Mouse (Mus musculus): ENCODE data around the gene Cdh13. TPM values are rescaled to one million over a fixed set of nuclear protein-coding genes. Genes with fewer than 3 reads are reported as not detected.

Gene Cdh13
- total RNA-seq, 2 experiments from 2014 or later = 95.8 to 111 TPM

DNA sequence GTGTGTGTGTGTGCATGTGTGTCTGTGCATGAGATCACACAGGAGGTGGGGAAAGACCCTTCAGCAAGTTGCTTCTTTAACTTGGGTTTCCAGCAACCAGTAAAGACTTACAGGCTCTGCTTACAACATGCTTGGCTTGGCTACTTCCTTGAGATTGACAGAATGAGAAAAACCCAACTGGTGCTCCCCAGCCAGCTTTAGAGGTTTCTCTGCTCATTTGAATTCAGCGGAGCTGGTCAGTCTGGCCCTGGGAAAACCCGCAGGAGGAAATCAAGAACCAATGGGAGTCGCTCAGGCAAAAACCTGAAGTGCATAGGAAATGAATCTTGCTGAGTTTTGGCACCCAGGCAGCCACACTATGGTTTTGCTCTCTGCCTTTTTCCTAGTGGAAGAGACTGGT is 96.1 kb downstream of the Cdh13 start:
- DNase-seq (ENCODE audit: low spot score) = no peak

DNA sequence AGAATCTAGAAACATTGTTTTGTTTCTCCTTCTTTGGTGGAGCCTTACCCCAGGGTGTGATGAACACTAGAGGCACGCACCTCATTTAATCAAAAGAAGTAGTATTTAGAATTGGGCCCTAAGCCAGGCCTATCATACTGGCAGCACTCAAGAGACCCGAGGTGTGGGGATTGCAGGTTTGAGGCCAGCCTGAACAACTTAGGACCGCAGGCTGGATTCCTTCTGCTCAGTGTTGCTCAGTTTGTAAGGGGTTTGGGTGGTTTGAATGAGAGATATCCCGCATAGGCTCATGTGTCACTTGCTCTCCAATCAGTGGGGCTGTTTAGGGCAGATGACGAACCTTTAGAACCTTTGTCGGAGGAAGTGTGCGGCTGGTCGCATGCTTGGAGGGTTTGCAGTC is 96.5 kb downstream of the Cdh13 start:
- DNase-seq (ENCODE audit: low spot score) = no peak

DNA sequence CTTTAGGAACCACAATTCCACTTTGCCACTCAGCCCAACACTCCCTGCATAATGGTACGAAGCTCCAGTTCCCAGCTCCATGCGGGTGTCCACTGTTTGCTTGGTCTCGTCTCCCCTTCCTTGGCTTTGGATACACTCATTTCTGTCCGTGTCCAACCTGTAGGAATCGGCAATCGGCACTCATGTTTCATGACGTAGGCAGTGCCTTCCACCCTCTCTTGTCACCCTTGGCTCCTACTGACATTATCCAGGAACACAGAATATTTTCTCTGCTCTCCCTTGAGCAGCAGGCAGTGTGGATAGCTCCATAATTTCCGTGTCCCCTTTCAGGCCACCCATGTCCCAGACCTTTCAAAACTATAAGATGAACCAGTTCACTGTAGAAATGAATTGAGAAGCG is 97.2 kb downstream of the Cdh13 start:
- no peak for DNase-seq (ENCODE audit: low spot score)

DNA sequence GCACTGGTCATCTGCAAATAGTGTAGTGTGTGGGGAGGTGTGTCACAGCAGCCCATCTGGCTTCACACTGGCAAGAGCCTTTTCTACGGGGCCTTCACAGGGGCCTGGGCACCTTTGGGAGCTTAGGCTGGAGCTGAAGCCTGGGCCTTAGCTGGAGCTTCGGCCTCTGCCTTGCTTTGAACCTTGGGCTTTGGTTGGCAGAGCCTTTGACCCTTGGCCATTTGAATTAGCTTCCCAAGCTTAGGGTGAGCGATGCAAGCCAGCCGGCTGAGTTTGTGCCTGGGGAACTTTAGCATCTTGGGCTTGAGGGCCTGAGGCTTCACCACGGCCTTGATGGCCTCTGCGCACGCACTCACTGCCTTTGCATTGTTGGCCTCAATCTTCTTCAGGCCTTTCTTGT is 98.1 kb downstream of the Cdh13 start:
- DNase-seq (ENCODE audit: low spot score) = no peak

DNA sequence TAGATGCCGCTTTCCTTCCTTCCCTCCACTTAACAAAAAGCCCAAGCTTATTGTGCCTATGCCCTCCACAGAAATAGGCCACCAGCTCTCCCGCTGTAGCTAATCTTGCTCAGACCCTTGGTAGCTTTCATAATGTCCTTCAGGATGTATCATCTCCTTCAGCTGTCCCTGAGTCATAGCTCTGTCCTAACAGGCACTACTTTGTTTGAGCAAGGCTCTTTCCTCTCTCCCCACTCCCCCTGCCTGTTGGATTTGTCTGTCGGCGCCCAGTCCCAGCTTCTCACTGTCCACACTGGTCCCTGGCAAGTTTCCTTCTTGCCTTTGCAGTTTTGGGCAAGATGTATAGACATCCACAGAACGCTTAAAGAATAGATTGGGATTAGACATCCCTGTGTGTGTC is 100.8 kb downstream of the Cdh13 start:
- no peak for DNase-seq (ENCODE audit: low spot score)

DNA sequence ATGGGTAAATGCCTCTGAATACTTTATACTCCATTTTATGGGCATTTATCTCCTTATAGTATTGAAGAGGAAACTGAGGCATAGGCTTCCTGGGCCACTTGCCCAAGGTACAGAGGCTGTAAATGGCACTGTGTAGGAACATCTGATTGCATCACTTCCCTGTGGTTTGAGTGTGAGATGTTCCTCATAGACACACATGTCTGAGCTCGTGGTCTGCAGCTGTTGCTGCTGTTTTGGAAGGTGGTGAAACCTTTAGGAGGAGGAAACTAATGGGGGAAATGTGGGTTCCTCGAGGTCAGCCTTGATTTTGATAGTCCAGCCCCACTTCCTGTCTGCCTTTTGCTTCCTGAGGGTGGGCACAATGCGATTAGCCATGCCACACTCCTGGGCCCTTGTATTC is 105.9 kb downstream of the Cdh13 start:
- no peak for DNase-seq (ENCODE audit: low spot score)

DNA sequence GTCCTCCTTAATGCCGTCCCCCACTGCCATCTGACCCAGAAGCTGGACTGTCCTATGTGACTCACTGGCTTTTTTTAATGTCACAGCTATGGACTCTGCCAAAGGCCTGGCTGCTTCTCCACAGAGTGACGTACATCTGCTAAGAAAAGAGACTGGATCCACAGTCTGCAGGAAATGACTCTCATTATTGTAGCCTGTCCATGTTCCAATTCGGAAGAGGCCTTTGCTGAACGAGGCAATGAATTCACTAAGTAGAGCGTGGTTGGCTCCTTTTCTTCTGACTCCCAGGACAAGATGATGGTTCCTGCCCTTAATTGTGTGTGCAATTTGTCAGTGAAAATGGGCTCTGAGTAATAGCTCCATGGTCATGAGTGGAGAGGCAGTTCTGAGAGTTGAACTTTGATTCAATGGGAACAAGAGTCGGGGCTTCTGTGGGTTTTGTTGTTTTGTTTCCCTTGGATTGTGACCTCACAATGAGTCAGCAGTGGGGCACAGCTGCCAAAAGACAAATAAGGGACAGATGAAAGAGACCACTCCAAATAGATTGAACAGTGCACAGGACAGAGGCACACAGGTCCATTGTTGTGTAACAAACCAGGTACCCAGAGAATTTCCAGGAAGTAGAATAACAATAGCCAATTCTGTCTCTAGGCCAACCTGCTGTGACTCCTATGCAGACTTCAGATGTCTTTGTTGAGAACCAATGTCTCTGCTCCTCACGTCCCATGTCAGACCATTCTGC is 110.5 kb downstream of the Cdh13 start:
- peak; percentile 85 for DNase-seq (ENCODE audit: low spot score)

DNA sequence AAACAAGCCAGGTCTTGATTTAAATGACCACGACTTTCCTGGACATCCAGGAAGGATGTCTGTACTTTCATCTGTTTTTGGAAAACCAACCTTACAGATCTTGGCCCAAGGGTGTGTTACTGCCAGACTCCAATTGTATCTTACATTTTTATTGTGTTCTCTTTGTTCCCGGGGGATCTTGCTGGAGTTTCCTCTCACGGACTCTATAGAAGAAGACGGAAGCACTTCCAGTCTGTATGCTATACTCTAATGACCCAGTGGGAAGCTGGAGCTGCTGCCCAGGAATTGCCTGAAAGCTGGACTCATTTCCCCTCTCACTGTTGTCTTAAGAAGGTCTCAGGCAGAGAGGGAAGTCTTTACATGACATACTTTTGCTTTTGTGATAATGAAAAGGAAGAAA is 111.6 kb downstream of the Cdh13 start:
- DNase-seq (ENCODE audit: low spot score) = no peak

DNA sequence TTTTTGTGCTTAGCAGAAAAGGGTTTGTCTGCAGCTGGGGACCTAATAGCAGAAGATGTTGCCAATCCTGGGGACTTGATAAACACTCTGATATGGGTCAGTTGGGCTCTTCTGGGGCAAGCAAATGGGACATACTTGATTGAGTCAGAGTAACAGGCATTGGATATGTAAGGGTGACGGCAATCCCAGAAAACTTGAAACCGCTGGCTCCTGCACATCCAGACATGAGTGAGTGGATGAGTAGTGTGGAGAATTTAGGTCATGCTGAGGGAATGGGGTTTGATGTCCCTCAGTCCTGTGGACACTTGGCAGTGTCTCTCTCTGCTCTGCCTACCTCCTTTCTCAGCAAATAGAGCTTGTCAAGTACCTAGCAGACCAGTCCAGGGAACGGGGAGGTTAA is 121.3 kb downstream of the Cdh13 start:
- peak; percentile 44 for DNase-seq (ENCODE audit: low spot score)

DNA sequence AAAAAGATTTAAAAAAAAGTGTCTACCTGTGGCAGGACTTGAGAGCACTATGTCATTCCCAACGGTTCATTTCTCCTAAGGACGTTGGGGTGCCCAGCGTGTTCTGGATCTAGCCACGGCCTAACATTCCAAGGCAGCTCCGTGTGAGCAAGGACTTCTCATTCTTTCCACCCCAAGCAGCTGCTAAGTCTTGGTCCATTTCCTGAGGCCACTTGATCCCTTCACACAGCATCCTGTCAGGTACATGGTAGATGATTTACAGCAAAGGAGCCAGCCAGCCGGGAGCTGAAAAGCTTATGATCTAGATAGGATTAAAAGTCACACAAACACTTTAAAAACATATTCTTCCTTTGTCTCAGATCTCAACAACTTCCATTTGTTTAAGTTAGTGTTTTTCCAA is 123.8 kb downstream of the Cdh13 start:
- peak; percentile 66 for DNase-seq (ENCODE audit: low spot score)

DNA sequence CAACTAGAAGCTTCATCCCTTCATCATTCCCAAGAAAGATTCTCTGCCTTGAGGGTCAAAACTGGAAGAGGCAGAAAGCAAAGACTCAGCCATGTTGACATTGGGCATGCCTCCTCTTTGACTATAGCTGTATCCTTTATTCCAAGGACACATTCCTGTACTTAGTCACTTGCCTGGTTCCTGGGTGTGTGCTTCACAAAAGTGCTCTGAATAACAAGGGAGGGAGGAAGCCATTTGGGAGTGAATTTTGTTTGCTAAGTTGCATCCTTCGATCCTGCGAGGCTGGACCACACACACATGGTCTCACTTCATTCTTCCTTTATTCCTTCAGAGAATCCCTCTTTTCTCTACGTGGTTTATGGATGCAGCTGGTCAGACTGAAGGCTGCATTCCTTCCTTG is 125.9 kb downstream of the Cdh13 start:
- DNase-seq (ENCODE audit: low spot score) = no peak

DNA sequence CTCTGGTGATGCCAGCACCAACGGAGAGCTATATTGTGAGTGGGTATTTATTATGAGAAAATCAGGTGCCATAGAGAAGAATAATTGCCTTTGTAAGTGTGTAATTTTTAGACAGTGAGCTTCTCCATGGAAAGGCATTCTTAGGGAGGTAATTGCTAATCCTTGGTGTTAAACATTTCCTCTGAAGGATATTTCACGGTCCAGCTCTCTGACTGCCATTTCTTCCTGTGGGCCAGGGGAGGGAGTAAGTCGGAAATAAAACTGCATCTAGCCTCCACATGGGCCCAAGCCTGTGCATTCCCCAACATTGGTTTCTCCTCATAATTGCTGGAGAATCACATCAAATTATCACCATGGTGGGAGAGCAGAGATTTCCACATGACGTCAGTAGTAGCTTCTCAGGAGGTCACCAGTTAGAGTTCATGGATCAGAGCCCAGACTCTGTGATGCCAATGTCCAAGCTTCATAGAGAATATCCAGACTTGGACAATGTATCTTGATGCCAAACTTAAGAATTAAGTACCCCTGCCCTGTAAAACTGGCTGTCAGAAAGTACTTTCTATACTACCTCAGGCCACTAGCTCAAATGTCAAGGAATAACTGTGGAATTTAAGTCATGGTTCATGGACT is 126.9 kb downstream of the Cdh13 start:
- no peak for DNase-seq (ENCODE audit: low spot score)

DNA sequence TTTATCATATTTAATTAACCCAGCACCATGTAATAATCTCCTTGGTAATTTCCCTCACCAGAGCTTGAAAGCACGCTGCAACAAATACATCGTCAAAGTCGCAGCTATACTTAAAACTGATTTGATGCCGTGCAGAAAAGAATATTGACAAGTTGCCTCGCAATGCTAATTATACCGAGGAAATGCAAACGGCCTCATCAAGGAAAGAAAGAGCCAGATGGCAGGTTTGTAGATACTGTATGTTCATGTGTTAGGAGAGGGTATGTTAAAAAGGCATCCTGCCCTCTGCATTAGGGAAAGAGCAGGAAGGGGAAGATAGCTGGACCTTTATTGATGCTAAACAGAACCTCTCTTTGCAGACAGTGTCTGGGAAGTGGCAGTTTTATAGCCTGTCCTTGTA is 132.1 kb downstream of the Cdh13 start:
- DNase-seq (ENCODE audit: low spot score) = no peak

DNA sequence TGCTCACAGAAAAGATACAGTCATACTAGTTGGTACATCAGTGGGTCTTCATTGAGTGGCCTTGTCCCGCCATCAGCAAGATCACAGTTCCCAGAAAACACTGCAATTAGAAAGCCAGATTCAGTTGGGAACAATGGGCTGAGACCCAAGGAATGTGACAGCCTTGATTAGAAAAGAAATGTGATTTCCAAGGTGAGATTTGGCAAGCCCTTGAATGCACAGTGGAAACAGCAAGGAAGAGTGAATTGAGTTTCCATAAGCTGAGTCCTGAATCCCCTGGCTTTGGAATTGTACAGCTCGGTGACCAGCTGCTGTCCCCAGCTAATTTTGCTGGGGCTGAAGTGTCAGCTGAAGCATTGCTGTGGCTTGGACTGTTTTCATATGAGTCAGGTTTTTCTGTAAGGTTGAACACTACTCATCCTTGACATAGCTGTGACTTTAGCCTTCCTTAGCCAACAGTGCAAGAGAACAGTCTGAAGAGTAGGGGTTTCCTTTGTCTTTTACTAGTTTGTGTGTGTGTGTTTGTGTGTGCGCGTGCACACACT is 133.3 kb downstream of the Cdh13 start:
- DNase-seq (ENCODE audit: low spot score) = no peak

DNA sequence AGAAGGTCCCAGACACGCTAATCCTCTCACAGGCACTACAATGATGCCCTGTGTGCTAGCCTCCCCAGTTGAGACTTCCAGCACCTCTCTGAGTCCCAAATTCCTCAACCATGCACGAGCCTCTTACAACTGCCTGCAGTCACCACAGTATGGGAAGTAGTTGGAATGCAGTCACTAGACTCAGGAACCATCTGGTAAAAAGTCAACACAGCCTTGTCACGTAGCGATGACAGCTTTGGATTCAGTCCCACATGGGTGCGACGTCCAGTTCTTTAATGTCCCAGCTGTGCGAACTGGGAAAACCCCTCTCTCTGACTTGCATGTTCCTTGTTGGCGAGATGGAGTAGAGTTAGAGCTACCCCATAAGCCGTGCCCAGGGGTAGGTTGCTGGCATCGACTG is 139.1 kb downstream of the Cdh13 start:
- DNase-seq (ENCODE audit: low spot score) = no peak

DNA sequence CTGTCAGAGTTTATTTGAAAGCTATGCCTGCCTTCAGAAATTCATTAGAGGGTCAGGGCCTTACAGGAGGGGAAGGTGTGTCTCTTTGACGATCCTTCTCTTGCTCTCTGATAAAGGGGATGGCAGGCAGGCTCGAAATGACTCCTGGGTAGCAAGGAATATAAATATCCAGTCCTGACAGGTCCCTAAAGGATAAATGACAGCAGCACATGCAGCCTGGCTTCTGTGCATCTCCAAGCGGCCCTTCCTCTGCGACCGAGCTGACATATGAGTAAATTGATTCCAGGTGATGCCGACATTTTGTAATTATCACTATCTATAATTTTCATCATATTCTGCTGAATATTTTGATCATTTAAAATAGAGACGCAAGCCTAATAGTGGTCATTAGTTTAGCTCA is 145.4 kb downstream of the Cdh13 start:
- DNase-seq (ENCODE audit: low spot score) = peak; percentile 49

DNA sequence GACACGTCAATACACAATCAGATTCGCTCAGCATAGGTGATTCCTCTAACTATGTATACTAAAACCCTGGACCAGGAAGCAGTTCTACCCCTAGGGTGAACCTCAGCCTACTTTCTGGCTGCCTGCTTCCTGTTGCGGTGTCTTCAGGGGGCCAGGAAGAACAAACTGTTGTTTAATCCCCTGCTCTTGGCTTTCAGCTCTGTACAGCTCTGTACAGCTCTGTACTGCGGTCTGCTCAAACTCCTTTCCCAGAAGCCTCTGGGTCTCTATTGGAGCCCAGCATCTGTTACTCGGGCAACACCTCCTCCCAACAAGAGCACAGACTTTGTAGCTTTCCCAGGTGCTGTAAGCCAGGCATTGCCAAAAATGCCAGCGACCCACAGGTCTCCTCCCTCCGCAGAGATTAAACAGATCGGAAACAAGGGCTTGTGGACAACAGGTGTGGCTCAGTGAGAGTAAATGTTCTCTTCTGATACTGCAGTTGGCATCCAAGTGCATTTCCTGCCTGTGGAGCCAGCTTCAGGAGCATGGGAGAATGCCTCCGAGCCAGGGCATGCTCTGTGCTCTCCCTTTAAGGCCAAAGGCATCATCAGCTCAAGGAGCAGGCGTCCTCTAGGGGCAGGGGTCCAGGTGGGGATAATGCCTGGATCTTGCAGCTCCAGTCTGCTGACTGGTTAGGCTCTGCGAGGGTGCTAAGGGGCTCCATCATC is 148.4 kb downstream of the Cdh13 start:
- DNase-seq (ENCODE audit: low spot score) = no peak

DNA sequence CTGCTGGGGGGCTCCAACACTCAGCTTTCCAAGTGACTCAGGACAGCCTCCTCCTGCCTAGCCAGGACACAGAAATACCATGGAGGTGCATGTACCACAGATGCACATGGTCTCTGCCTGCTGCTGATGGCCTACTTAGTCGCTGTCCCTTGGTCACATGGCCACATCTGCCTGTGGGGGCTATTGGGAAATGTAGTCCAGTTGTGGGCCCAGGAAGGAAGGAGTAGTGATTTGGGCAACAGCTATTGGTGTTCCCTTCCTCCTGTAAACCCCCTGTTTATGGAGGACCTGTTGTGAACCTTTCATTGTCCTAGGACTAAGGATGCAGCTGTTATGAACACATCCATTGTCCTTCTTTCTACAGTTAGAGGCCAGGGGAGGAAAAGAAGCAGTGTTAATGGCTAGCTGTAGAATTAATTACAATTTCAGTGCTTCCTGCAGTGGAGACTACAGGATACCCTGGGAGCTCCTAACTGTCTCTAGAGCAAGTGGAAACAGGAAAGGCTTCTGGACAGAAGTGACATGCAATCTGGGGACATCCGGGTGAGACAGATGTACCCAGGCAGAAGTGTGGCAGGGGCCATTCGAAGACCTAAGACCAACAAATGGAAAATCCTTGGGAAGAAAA is 150.1 kb downstream of the Cdh13 start:
- DNase-seq (ENCODE audit: low spot score) = no peak

DNA sequence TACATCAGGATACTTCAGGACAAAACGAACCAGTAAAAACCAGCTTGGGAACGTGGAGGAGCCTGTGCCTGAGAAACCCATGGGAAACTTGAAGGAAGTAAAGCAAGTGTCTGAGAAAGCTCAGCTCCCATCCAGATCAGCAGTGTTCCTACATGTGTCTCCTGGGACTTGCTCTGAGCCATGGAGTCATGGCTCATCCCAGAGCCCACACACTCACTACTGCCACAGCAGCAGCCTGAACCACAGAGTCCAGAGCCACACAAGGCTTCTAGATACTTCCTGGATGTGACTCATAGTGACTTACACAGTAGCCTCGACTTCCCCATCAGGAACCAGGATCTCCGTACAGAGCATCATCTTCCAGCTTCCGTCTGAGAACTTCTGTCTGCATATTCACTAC is 153.2 kb downstream of the Cdh13 start:
- DNase-seq (ENCODE audit: low spot score) = no peak

DNA sequence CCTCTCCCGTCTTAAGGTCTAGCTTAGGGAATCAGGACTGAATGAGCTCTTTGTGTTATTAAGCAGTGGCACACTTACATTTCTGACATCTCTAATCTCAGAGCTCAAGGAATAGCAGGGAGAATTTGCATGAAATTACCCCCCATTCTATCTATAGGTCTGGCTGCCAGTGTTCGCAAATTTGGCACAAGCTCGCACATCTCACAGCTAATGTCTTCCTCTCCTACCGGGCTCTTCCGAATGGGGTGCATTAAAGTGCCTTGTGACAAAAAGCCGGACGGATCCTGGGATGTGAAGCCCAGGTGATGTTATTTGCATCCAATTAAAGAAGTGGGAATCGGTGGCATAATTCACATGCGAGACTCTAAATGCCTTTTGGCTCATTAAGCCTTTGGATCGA is 153.6 kb downstream of the Cdh13 start:
- no peak for DNase-seq (ENCODE audit: low spot score)

DNA sequence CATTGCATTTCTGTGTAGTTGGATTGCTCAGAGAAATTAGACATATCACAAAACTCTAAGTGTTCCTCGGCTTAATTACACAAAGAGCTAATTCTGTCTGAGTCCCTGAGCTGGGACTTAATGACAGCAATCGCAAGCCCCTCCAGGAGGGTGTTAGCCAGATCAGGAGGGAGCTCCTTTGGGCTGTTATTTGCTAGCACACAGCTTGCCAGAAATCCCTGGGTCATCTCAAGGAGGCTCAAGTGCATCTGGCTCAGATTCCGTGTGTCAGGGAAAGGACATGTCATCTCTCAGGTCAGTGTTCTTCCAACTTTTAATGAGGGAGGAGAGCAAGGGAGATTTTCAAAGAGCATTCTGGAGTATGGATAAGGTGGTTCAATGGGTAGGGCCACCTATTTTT is 154.3 kb downstream of the Cdh13 start:
- DNase-seq (ENCODE audit: low spot score) = no peak

DNA sequence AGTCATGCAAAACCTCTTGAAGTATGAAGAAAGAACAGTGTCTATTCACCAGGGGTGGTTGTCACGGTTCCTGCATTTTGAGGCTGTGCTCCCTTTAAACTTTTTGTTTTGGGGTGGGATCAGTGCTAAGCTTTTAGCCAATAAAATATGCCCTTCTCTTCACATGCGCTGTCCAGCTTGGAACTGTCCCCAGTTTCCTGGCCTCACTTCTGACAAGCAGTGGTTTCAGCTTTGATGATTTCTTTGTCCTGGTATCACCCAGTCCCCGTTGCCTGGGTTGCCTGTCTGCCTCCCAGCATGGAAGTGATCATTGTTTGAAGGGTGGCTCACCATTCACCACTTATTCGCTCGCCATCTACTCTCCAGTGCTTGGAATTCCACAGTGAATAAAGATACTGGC is 156.3 kb downstream of the Cdh13 start:
- no peak for DNase-seq (ENCODE audit: low spot score)

All from gastrocnemius, adult 18-20 months (tissue).